Mouse (Mus musculus): ENCODE measurements at regions not wholly inside any gene's neighbourhood (a gene's known extent, or its start where the extent isn't known, plus 50 kb on each side); places are given as distances from the start of the nearest gene placed in this dataset.

DNA sequence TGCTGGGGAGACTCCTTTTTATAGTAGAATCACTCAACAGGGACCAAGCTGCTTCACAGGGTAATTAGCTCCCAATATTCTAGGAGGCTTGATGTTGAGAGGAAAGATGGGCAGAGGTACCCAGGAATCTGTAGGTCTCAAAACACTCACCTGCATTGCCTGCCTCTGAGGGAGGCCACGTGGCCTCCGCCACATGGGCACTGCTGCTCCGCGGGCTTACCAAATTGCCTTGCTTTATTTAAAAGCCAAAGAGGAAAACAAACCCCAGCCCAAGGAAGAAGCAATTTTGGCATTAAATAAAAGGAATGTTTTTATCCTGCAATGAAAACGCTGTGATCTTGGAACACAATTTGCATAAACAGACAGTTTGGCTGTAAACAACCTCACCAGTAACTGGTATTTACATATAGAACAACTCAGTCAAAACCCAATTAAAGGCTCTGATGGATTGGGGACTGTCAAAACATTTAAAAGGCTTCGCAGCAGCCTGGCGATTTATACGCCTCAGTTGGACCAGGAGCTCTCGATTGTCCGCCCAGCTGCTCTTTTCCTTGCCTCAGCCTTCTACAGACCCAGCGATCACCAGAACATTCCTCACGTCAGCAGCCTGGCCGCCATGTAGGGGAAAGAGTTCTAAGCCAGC lies 259.3 kb upstream of the Kdm8 start:
- H3K27me3 ChIP-seq (replicated peaks; ENCODE audit: control insufficient read depth, insufficient read depth, low read length), result no peaks in the 10 kb centered on the region
- H3K4me3 ChIP-seq (ENCODE audit: low read depth, low read length), result no peak overlapping the region
- no peak overlapping the region for H3K4me2 ChIP-seq (ENCODE audit: low read depth, low read length)
- WGBS, result 76% methylated on average over 13 of the region's 13 CpGs
- H3K4me1 ChIP-seq (ENCODE audit: control insufficient read depth, insufficient read depth, low read length), result no peaks in the 10 kb centered on the region
- DNase-seq (ENCODE audit: low spot score) (no peak), ATAC-seq (ENCODE audit: low read depth) (no peak)
- no peaks in the 10 kb centered on the region for H3K9me3 ChIP-seq (ENCODE audit: control insufficient read depth, low read length)
- no peaks in the 10 kb centered on the region for H3K36me3 ChIP-seq (ENCODE audit: control insufficient read depth, insufficient read depth, low read length)
- H3K27ac ChIP-seq (replicated peaks; ENCODE audit: low read depth, low read length), result no peak overlapping the region
- no peak overlapping the region for H3K9ac ChIP-seq (ENCODE audit: low read depth, low read length)

DNA sequence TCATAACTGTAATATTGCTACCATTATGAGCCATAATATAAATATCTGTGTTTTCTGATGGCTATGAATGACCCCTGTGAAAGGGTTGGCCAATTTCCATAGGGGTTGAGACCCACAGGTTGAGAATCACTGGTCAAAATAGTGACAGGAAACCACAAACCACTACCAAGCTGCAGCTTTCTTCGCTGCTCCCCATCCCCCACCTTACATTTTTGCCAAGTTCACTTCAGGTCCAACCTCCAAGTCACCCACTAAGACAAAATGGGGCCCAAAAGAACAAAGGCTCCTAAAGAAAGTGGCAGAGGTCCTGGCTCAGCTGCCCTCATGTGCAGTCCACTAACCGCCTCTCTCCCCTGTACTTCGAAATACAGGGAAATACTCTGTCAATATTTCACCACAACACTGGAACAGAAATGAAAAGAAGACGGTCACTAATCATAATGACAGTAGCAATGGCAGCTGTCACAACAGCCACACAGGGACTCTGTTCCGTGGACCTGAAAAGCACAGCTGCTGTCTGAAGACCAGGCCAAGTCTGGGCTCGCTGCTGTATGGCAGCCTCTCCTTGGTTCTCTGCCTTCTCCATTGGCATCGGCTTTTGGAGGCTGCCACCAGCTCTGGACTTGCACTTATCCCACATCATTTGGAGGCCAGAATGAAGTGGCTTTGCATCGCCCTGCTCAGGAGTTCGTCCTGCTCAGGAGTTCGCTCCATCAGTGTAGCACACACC lies 257.3 kb upstream of the Kdm8 start:
- Histone ChIP-seq H3K9ac (ENCODE audit: low read depth, low read length) (no peak overlapping the region), H3K36me3 (ENCODE audit: control insufficient read depth, insufficient read depth, low read length) (no peaks in the 10 kb centered on the region), H3K27ac (replicated peaks; ENCODE audit: low read depth, low read length) (no peak overlapping the region), H3K4me2 (ENCODE audit: low read depth, low read length) (no peak overlapping the region), H3K9me3 (ENCODE audit: control insufficient read depth, low read length) (no peaks in the 10 kb centered on the region), H3K4me1 (ENCODE audit: control insufficient read depth, insufficient read depth, low read length) (no peaks in the 10 kb centered on the region), H3K4me3 (ENCODE audit: low read depth, low read length) (no peak overlapping the region), H3K27me3 (replicated peaks; ENCODE audit: control insufficient read depth, insufficient read depth, low read length) (no peaks in the 10 kb centered on the region)
- DNase-seq (ENCODE audit: low spot score) (no peak), ATAC-seq (ENCODE audit: low read depth) (no peak)
- WGBS, result 88% methylated on average over 10 of the region's 10 CpGs

DNA sequence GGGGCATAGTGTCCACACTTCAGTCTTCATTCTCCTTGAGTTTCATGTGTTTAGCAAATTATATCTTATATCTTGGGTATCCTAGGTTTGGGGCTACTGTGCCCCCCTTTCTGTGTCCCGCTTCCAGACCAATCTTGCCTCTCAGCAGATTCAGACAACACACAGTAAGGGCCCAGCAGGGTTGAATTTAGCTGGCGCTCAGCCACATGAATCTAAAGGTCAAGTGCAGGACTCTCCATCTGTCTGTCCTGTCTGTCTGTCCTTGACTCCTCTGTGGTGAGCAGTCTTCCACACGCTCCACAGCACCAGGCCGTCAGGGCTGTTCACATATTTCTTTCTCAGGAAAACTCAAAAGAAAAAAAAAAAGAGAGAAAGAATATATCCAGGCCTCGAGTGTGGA lies 255.5 kb upstream of the Kdm8 start:
- no peaks in the 10 kb centered on the region for H3K27me3 ChIP-seq (replicated peaks; ENCODE audit: control insufficient read depth, insufficient read depth, low read length)
- ATAC-seq (ENCODE audit: low read depth), result no peak
- WGBS, result 82% methylated on average over 5 of the region's 5 CpGs
- no peak for DNase-seq (ENCODE audit: low spot score)
- no peak overlapping the region for H3K9ac ChIP-seq (ENCODE audit: low read depth, low read length)
- H3K27ac ChIP-seq (replicated peaks; ENCODE audit: low read depth, low read length), result no peak overlapping the region
- H3K4me3 ChIP-seq (ENCODE audit: low read depth, low read length), result no peak overlapping the region
- H3K4me2 ChIP-seq (ENCODE audit: low read depth, low read length), result no peak overlapping the region
- no peaks in the 10 kb centered on the region for H3K9me3 ChIP-seq (ENCODE audit: control insufficient read depth, low read length)
- no peaks in the 10 kb centered on the region for H3K4me1 ChIP-seq (ENCODE audit: control insufficient read depth, insufficient read depth, low read length)
- H3K36me3 ChIP-seq (ENCODE audit: control insufficient read depth, insufficient read depth, low read length), result no peaks in the 10 kb centered on the region

DNA sequence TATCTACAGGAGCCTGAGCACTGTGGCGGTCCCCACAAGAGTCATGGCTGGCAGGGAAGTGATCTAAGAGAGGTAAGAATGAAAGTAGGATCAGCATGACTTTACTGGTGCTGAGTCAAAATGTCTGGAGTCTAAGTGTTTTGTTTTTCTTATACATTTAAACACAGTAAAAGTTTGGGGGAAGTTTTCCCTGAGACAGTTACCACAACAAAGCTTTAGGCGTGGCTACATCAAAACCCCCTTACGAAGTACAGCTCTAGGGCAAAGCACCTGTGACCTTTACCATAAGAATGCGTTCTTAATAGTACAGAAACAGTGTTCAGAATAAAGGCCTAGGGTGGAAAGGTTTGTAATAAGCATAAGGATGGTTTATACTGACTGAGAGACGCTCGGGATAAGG lies 254.4 kb upstream of the Kdm8 start:
- H3K9me3 ChIP-seq (ENCODE audit: control insufficient read depth, low read length), result no peaks in the 10 kb centered on the region
- no peak overlapping the region for H3K4me3 ChIP-seq (ENCODE audit: low read depth, low read length)
- no peak overlapping the region for H3K4me2 ChIP-seq (ENCODE audit: low read depth, low read length)
- H3K9ac ChIP-seq (ENCODE audit: low read depth, low read length), result no peak overlapping the region
- no peak overlapping the region for H3K27ac ChIP-seq (replicated peaks; ENCODE audit: low read depth, low read length)
- H3K27me3 ChIP-seq (replicated peaks; ENCODE audit: control insufficient read depth, insufficient read depth, low read length), result no peaks in the 10 kb centered on the region
- no peaks in the 10 kb centered on the region for H3K4me1 ChIP-seq (ENCODE audit: control insufficient read depth, insufficient read depth, low read length)
- ATAC-seq (ENCODE audit: low read depth) (no peak), DNase-seq (ENCODE audit: low spot score) (no peak)
- 75% methylated on average over 6 of the region's 6 CpGs for WGBS
- no peaks in the 10 kb centered on the region for H3K36me3 ChIP-seq (ENCODE audit: control insufficient read depth, insufficient read depth, low read length)

DNA sequence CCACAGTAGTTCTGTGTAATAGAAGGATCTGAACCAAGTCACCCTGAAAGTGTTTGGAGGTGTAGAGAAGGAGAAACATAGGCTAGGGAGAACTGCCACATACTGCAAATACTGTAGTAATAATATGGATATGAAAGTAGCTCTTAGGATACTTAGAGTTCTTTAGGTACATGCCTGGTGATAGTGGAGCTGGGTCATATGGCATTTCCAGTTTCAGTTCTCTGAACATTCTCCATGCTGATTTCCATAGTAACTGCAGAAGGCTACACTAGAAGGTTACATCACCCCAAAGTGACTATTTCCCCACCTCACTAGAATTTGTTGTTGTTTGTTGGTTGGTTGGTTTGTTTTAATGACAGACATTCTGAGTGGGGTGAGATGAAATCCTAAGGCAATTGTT lies 253.2 kb upstream of the Kdm8 start:
- H3K9me3 ChIP-seq (ENCODE audit: control insufficient read depth, low read length), result no peaks in the 10 kb centered on the region
- DNase-seq (ENCODE audit: low spot score), result no peak
- no peaks in the 10 kb centered on the region for H3K27me3 ChIP-seq (replicated peaks; ENCODE audit: control insufficient read depth, insufficient read depth, low read length)
- H3K27ac ChIP-seq (replicated peaks; ENCODE audit: low read depth, low read length), result no peak overlapping the region
- H3K36me3 ChIP-seq (ENCODE audit: control insufficient read depth, insufficient read depth, low read length), result no peaks in the 10 kb centered on the region
- H3K4me2 ChIP-seq (ENCODE audit: low read depth, low read length), result no peak overlapping the region
- no peak overlapping the region for H3K9ac ChIP-seq (ENCODE audit: low read depth, low read length)
- no peak overlapping the region for H3K4me3 ChIP-seq (ENCODE audit: low read depth, low read length)
- no peak for ATAC-seq (ENCODE audit: low read depth)
- H3K4me1 ChIP-seq (ENCODE audit: control insufficient read depth, insufficient read depth, low read length), result no peaks in the 10 kb centered on the region

DNA sequence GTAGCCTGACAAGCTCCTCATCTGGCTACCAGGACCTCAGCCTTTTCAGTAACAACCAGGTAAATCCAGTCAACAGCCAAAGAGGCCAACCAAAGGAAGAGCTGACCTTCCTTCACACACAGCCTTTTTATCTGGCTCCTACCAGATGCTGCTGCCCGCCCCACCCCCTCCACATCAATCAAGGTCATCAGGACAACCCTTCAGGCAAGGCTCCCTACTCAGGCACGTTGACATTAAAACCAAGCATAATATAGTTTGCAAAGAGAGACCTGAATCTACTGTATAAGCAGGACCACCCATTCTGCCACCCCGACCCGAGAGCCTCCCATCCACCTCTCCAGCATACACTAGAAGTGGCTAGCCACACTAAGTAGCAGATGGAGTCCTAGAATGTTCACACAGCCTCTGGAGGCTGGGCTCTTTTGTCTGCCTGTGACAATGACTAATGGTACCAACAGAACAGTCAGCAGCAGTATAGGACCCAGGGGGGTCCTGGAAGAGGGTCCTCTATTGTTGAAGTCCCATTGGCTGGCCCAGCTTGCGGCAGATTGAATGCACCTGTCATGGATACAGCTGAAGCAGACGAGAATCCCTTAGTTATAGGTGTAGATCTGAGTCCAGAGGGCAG lies 233.0 kb upstream of the Kdm8 start:
- H3K27ac ChIP-seq (replicated peaks; ENCODE audit: low read depth, low read length), result no peak overlapping the region
- 64% methylated on average over 6 of the region's 6 CpGs for WGBS
- DNase-seq (ENCODE audit: low spot score) (no peak), ATAC-seq (ENCODE audit: low read depth) (no peak)
- H3K27me3 ChIP-seq (replicated peaks; ENCODE audit: control insufficient read depth, insufficient read depth, low read length), result no peaks in the 10 kb centered on the region
- H3K9ac ChIP-seq (ENCODE audit: low read depth, low read length), result no peak overlapping the region
- no peaks in the 10 kb centered on the region for H3K9me3 ChIP-seq (ENCODE audit: control insufficient read depth, low read length)
- H3K4me3 ChIP-seq (ENCODE audit: low read depth, low read length), result no peak overlapping the region
- no peaks in the 10 kb centered on the region for H3K4me1 ChIP-seq (ENCODE audit: control insufficient read depth, insufficient read depth, low read length)
- no peak overlapping the region for H3K4me2 ChIP-seq (ENCODE audit: low read depth, low read length)
- H3K36me3 ChIP-seq (ENCODE audit: control insufficient read depth, insufficient read depth, low read length), result no peaks in the 10 kb centered on the region

DNA sequence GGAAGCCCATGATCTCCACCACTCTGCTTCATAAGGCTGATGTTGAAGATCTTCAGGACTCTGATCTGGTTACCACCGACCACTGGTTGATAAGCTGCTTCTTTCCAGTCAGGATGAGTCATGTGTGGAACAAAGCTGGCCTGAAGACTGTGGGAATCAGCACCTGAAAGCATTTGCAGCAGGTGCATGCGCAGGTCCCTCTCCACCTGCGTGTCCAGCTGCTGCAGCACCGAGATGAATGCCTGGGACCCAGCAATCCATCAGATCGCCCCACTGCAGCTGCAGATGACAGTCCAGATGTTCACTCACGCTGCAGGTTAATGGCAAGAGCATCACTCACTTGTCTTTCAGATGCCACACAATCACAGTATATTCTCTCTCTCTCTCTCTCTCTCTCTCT lies 230.4 kb upstream of the Kdm8 start:
- H3K9ac ChIP-seq (ENCODE audit: low read depth, low read length), result no peak overlapping the region
- 71% methylated on average over 6 of the region's 6 CpGs for WGBS
- H3K27me3 ChIP-seq (replicated peaks; ENCODE audit: control insufficient read depth, insufficient read depth, low read length), result no peaks in the 10 kb centered on the region
- DNase-seq (ENCODE audit: low spot score) (no peak), ATAC-seq (ENCODE audit: low read depth) (no peak)
- H3K4me1 ChIP-seq (ENCODE audit: control insufficient read depth, insufficient read depth, low read length), result 0 out of 2 replicates have a peak, but pooled peaks cover 12% of the 10 kb centered on the region
- H3K27ac ChIP-seq (replicated peaks; ENCODE audit: low read depth, low read length), result no peak overlapping the region
- no peaks in the 10 kb centered on the region for H3K9me3 ChIP-seq (ENCODE audit: control insufficient read depth, low read length)
- no peak overlapping the region for H3K4me2 ChIP-seq (ENCODE audit: low read depth, low read length)
- no peaks in the 10 kb centered on the region for H3K36me3 ChIP-seq (ENCODE audit: control insufficient read depth, insufficient read depth, low read length)
- no peak overlapping the region for H3K4me3 ChIP-seq (ENCODE audit: low read depth, low read length)

DNA sequence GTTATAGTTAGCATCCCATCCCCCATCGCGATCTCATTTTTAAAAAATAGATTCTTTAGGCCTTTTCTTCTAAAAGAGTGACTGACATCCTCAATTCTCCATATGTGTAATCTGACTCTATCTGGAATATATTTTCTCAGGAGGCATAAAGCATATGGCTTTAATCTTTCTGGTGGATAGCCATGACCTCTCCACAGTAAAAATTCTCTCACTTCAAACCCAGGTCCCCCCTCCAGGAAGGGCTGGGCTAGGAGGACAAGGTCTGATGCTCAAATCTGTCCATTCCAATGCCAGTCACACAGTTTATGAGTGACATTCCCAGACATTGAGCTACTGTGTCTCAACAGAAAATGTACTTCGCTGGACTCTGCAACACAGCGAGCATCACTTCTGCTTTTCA lies 226.8 kb upstream of the Kdm8 start:
- ATAC-seq (ENCODE audit: low read depth) (no peak), DNase-seq (ENCODE audit: low spot score) (no peak)
- Histone ChIP-seq H3K4me3 (ENCODE audit: low read depth, low read length) (no peak overlapping the region), H3K4me1 (ENCODE audit: control insufficient read depth, insufficient read depth, low read length) (0 out of 2 replicates have a peak, but pooled peaks cover 12% of the 10 kb centered on the region), H3K27me3 (replicated peaks; ENCODE audit: control insufficient read depth, insufficient read depth, low read length) (no peaks in the 10 kb centered on the region), H3K9ac (ENCODE audit: low read depth, low read length) (no peak overlapping the region), H3K36me3 (ENCODE audit: control insufficient read depth, insufficient read depth, low read length) (no peaks in the 10 kb centered on the region), H3K4me2 (ENCODE audit: low read depth, low read length) (no peak overlapping the region), H3K27ac (replicated peaks; ENCODE audit: low read depth, low read length) (no peak overlapping the region), H3K9me3 (ENCODE audit: control insufficient read depth, low read length) (no peaks in the 10 kb centered on the region)
- 62% methylated on average over 4 of the region's 4 CpGs for WGBS

DNA sequence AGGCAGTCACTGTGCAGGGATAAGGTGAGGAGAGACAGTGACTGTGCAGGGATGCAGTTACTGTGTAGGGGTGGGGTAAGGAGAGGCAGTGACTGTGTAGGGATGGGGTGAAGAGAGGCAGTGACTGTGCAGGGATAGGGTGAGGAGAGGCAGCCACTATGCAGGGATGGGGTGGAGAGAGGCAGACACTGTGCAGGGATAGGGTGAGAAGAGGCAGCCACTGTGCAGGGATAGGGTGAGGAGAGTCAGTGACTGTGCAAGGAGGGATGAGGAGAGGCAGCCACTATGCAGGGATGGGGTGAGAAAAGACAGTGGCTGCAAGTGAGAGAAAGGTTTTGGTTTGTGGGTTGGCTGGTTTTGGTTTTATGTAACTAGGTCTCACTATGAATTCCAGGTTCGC lies 221.8 kb upstream of the Kdm8 start:
- H3K4me1 ChIP-seq (ENCODE audit: control insufficient read depth, insufficient read depth, low read length), result 0 out of 2 replicates have a peak, but pooled peaks cover 1% of the 10 kb centered on the region
- no peak overlapping the region for H3K27ac ChIP-seq (replicated peaks; ENCODE audit: low read depth, low read length)
- H3K4me2 ChIP-seq (ENCODE audit: low read depth, low read length), result no peak overlapping the region
- no peak for DNase-seq (ENCODE audit: low spot score)
- ATAC-seq (ENCODE audit: low read depth), result no peak
- 77% methylated on average over 1 of the region's 1 CpGs for WGBS
- no peaks in the 10 kb centered on the region for H3K27me3 ChIP-seq (replicated peaks; ENCODE audit: control insufficient read depth, insufficient read depth, low read length)
- no peak overlapping the region for H3K9ac ChIP-seq (ENCODE audit: low read depth, low read length)
- no peaks in the 10 kb centered on the region for H3K36me3 ChIP-seq (ENCODE audit: control insufficient read depth, insufficient read depth, low read length)
- no peaks in the 10 kb centered on the region for H3K9me3 ChIP-seq (ENCODE audit: control insufficient read depth, low read length)
- H3K4me3 ChIP-seq (ENCODE audit: low read depth, low read length), result no peak overlapping the region

All from embryonic facial prominence, embryonic 14.5 days (tissue).